Comparison of ENCODE assay signal across 21 mouse cellular contexts in genomic region chr7:28714667-28715066, GRCm38 (mm10). TPM values are rescaled to one million over a fixed set of nuclear protein-coding genes. Genes with fewer than 3 reads are reported as not detected.
A peak's percentile ranks its signal among the peaks of the same experiment; 100 is the strongest.
DNase-seq lines count a peak whose midpoint lies in the region; ATAC-seq lines count a peak whose summit lies in the region.
"Had no signal": no experiment of that assay in that cellular context is flagged by ENCODE, and none has a peak within 500 bp of the region (broad histone marks: within the 10 kb centered on the region; RNA-seq: fewer than 3 reads in every experiment).

No protein-coding gene starts in this region.

- intact Hi-C loops in left cerebral cortex, postnatal 25 days (cut with DNase I), result no loop called here

- no peaks in the 10 kb centered on the region for H3K27me3 ChIP-seq in heart, embryonic 16.5 days (ENCODE audit: control insufficient read depth, insufficient read depth, low read length)
- no peaks in the 10 kb centered on the region for H3K27me3 ChIP-seq in heart, embryonic 11.5 days (ENCODE audit: control insufficient read depth, insufficient read depth, low read length)

- ATAC-seq in heart, embryonic 16.5 days (replicated peaks; ENCODE audit: extremely low read depth, insufficient read depth, low FRiP score), result 0 out of 2 replicates have a peak, but pooled peaks have one; percentile 28
- no peak for ATAC-seq in heart, embryonic 11.5 days (replicated peaks; ENCODE audit: insufficient number of reproducible peaks, low FRiP score, low TSS enrichment)
- no peak for ATAC-seq in monocyte, adult 5-6 weeks (replicated peaks; ENCODE audit: insufficient number of reproducible peaks, low FRiP score, low TSS enrichment, poor library complexity, severe bottlenecking)
- ATAC-seq: forebrain, embryonic 14.5 days; hindbrain, postnatal 0 days; lung, postnatal 0 days had no signal

- H3K4me3 ChIP-seq in heart, embryonic 16.5 days (ENCODE audit: low read length), result no peak overlapping the region
- H3K4me3 ChIP-seq in heart, embryonic 11.5 days (ENCODE audit: low read depth, low read length), result no peak overlapping the region
- H3K4me3 ChIP-seq: liver, embryonic 13.5 days had no signal

- no peak overlapping the region for H3K4me2 ChIP-seq in heart, embryonic 16.5 days (ENCODE audit: low read depth, low read length)
- H3K4me2 ChIP-seq in heart, embryonic 11.5 days, result no peak overlapping the region
- H3K4me2 ChIP-seq: liver, embryonic 13.5 days had no signal

- no peaks in the 10 kb centered on the region for H3K9me3 ChIP-seq in heart, embryonic 16.5 days (replicated peaks; ENCODE audit: control insufficient read depth, low read length)
- no peaks in the 10 kb centered on the region for H3K9me3 ChIP-seq in heart, embryonic 11.5 days (replicated peaks; ENCODE audit: control insufficient read depth, low read length)
- H3K9me3 ChIP-seq: liver, embryonic 13.5 days had no signal

- H3K36me3 ChIP-seq in heart, embryonic 16.5 days (ENCODE audit: control insufficient read depth, insufficient read depth), result no peaks in the 10 kb centered on the region
- no peaks in the 10 kb centered on the region for H3K36me3 ChIP-seq in heart, embryonic 11.5 days (ENCODE audit: control insufficient read depth, insufficient read depth, low read length)
- H3K36me3 ChIP-seq: liver, embryonic 13.5 days had no signal

- no peak overlapping the region for H3K9ac ChIP-seq in heart, embryonic 16.5 days (ENCODE audit: low read length)
- no peak overlapping the region for H3K9ac ChIP-seq in heart, embryonic 11.5 days (ENCODE audit: low read depth, low read length)
- H3K9ac ChIP-seq: liver, embryonic 13.5 days had no signal

- H3K27ac ChIP-seq in heart, embryonic 16.5 days (ENCODE audit: low read length), result no peak overlapping the region
- H3K27ac ChIP-seq in heart, embryonic 11.5 days (ENCODE audit: low read depth, low read length), result no peak overlapping the region
- H3K27ac ChIP-seq: hindbrain, postnatal 0 days; liver, embryonic 13.5 days had no signal

- peaks cover 9% of the 10 kb centered on the region for H3K4me1 ChIP-seq in heart, embryonic 16.5 days (ENCODE audit: control insufficient read depth, insufficient read depth, low read length)
- peaks cover 10% of the 10 kb centered on the region for H3K4me1 ChIP-seq in heart, embryonic 11.5 days (ENCODE audit: control insufficient read depth, insufficient read depth, low read length)

- peak; percentile 51 to 57 for DNase-seq in right cerebral cortex, adult 2 months (ENCODE audit: low spot score in 2 of 2)
- DNase-seq in right cerebral cortex, postnatal 14 days, result no peak
- DNase-seq in left cerebral cortex, postnatal 25 days (ENCODE audit: low spot score in 2 of 2), result peak; percentile 31 to 86
- no peak for DNase-seq in urinary bladder, postnatal 36 days (ENCODE audit: low spot score in 2 of 2)
- DNase-seq: adrenal gland, postnatal 10 days; cerebellum, adult 8-10 months; gastrocnemius, postnatal 25 days; heart, postnatal 4 days; kidney, adult 2 months; kidney, postnatal 25 days; liver, embryonic 13.5 days; retina, postnatal 1 day had no signal

- 40% methylated on average over 5 of the region's 5 CpGs for WGBS in heart, embryonic 16.5 days
- 46% methylated on average over 5 of the region's 5 CpGs for WGBS in heart, embryonic 11.5 days (ENCODE audit: insufficient replicate concordance)

RNA-seq across cellular contexts. Expression of gene Fbxo17, which starts 1.9 kb away (rescaled TPM):
- polyA plus RNA-seq in heart, embryonic 16.5 days (2015; fragmentation: Nextera tagmentation; extraction: Ambion mirVana), result 6.7 and 7.5 TPM in 2 replicates
- polyA plus RNA-seq in heart, embryonic 11.5 days (2014; fragmentation: Nextera tagmentation; extraction: Ambion mirVana), result 12.0 and 12.7 TPM in 2 replicates
- 1 to 10 TPM in 1 of 2 experiments, under 1 TPM in 1; 0.76 to 1.3 TPM for total RNA-seq in left cerebral cortex, postnatal 25 days (2021)
- 4.9 TPM in 1 of 3 replicates, not detected in the others for total RNA-seq in monocyte, adult 5-6 weeks (2017)

RNA-seq across cellular contexts. Expression of gene Fbxo27, which starts 22.0 kb away (rescaled TPM):
- 3.6 TPM in 2 replicates for polyA plus RNA-seq in heart, embryonic 16.5 days (2015; fragmentation: Nextera tagmentation; extraction: Ambion mirVana)
- polyA plus RNA-seq in heart, embryonic 11.5 days (2014; fragmentation: Nextera tagmentation; extraction: Ambion mirVana), result 3.3 and 5.1 TPM in 2 replicates
- total RNA-seq in left cerebral cortex, postnatal 25 days (2021), result 10 to 100 TPM; 21.6 to 21.8 TPM
- 0.64 to 1.3 TPM (median 0.87 TPM) in 3 replicates for total RNA-seq in monocyte, adult 5-6 weeks (2017)

RNA-seq across cellular contexts. Expression of gene Mrps12, which starts 27.0 kb away (rescaled TPM):
- polyA plus RNA-seq in heart, embryonic 16.5 days (2015; fragmentation: Nextera tagmentation; extraction: Ambion mirVana), result 122 TPM in 2 replicates
- polyA plus RNA-seq in heart, embryonic 11.5 days (2014; fragmentation: Nextera tagmentation; extraction: Ambion mirVana), result 133 and 134 TPM in 2 replicates
- total RNA-seq in left cerebral cortex, postnatal 25 days (2021), result 10 to 100 TPM; 60.3 to 67.4 TPM
- total RNA-seq in monocyte, adult 5-6 weeks (2017), result 31.4 to 44.6 TPM (median 33.7 TPM) in 3 replicates

RNA-seq across cellular contexts. Expression of gene Sars2, which starts 27.1 kb away (rescaled TPM):
- 20.8 and 21.4 TPM in 2 replicates for polyA plus RNA-seq in heart, embryonic 16.5 days (2015; fragmentation: Nextera tagmentation; extraction: Ambion mirVana)
- polyA plus RNA-seq in heart, embryonic 11.5 days (2014; fragmentation: Nextera tagmentation; extraction: Ambion mirVana), result 20.9 and 21.2 TPM in 2 replicates
- total RNA-seq in left cerebral cortex, postnatal 25 days (2021), result 10 to 100 TPM; 13.1 to 14.4 TPM
- total RNA-seq in monocyte, adult 5-6 weeks (2017), result 2.7 to 8.8 TPM (median 3.8 TPM) in 3 replicates

RNA-seq across cellular contexts. Expression of gene Ccer2, which starts 41.3 kb away (rescaled TPM):
- not detected in 2 replicates for polyA plus RNA-seq in heart, embryonic 16.5 days (2015; fragmentation: Nextera tagmentation; extraction: Ambion mirVana)
- polyA plus RNA-seq in heart, embryonic 11.5 days (2014; fragmentation: Nextera tagmentation; extraction: Ambion mirVana), result not detected in 2 replicates
- 1 to 10 TPM in 1 of 2 experiments, under 1 TPM in 1; 0.92 to 1.2 TPM for total RNA-seq in left cerebral cortex, postnatal 25 days (2021)
- not detected in 3 replicates for total RNA-seq in monocyte, adult 5-6 weeks (2017)
- total RNA-seq: adrenal gland, postnatal 10 days; ES-E14; gastrocnemius, postnatal 25 days; heart, postnatal 4 days; hindbrain, postnatal 0 days; megakaryocyte, adult 5-6 weeks; midbrain, postnatal 0 days had no signal
- polyA plus RNA-seq: forebrain, embryonic 14.5 days; kidney, adult 2 months; liver, embryonic 13.5 days; lung, postnatal 0 days had no signal

Comparison
In these comparisons a context has a peak if more than half of its experiments do, and no peak if none do; other contexts are left out.
1. DNase-seq: peak in right cerebral cortex, adult 2 months (2 of 2) and left cerebral cortex, postnatal 25 days (2 of 2); none in right cerebral cortex, postnatal 14 days (single experiment) and urinary bladder, postnatal 36 days (0 of 2).